Mouse (Mus musculus) kidney, embryonic 15.5 days (tissue): Measurements from ENCODE around the gene Gcc1. TPM values are rescaled to one million over a fixed set of nuclear protein-coding genes. Genes with fewer than 3 reads are reported as not detected.

Experiments
- ATAC-seq: fragments of 200-750 bp; cut with Nextera tagmentation; replicated peaks from 2 replicates; pipeline ENCODE4 v1.8.0; 2017; ENCODE audit warnings: moderate TSS enrichment; ENCODE audit not compliant: low FRiP score
- H3K27ac ChIP-seq: fragments of 300-500 bp; sonication (generic); 2 replicates; pipeline ENCODE4 v1.5.1; 2015; ENCODE audit warnings: mild to moderate bottlenecking, inconsistent platforms
- H3K27me3 ChIP-seq: fragments of 300-500 bp; sonication (generic); 2 replicates; pipeline ENCODE4 v1.6.1; 2015; ENCODE audit warnings: inconsistent platforms
- H3K36me3 ChIP-seq: fragments of 300-500 bp; sonication (generic); 2 replicates; pipeline ENCODE4 v1.6.1; 2015; ENCODE audit warnings: inconsistent platforms
- H3K4me1 ChIP-seq: fragments of 300-500 bp; sonication (generic); 2 replicates; pipeline ENCODE4 v1.6.1; 2015; ENCODE audit warnings: inconsistent platforms
- H3K4me2 ChIP-seq: fragments of 300-500 bp; sonication (generic); 2 replicates; pipeline ENCODE4 v1.6.1; 2015; ENCODE audit warnings: moderate library complexity, mild to moderate bottlenecking, inconsistent platforms
- H3K4me3 ChIP-seq: fragments of 300-500 bp; sonication (generic); replicated peaks from 2 replicates; pipeline ENCODE4 v1.5.1; 2015; ENCODE audit warnings: mild to moderate bottlenecking, inconsistent platforms
- H3K9ac ChIP-seq: fragments of 300-500 bp; sonication (generic); 2 replicates; pipeline ENCODE4 v1.6.1; 2015; ENCODE audit warnings: mild to moderate bottlenecking, inconsistent platforms
- H3K9me3 ChIP-seq: fragments of 300-500 bp; sonication (generic); replicated peaks from 2 replicates; pipeline ENCODE4 v1.6.1; 2016; ENCODE audit warnings: inconsistent platforms
- WGBS: fragments of 180-500 bp; shearing (Covaris S2); methylation state at CpG from one replicate; pipeline ENCODE4 v1.1.7; 2015; ENCODE audit warnings: mixed read lengths; 5-methylcytosine and 5-hydroxymethylcytosine counted together
- polyA plus RNA-seq: library from polyadenylated mRNA; unstranded; fragments of >200 nt; fragmentation: Nextera tagmentation; extraction: Ambion mirVana; gene quantifications from 2 replicates; pipeline ENCODE4 v1.2.1, GENCODE M21; 2015

Gene Gcc1
- polyA plus RNA-seq = 10.7 and 11.3 TPM in 2 replicates

- no peak within 1 kb of the TSS for H3K4me3 ChIP-seq
- ATAC-seq = no peak
- no peak within 1 kb of the TSS for H3K9ac ChIP-seq
- no peaks in the 10 kb centered on the region for H3K27me3 ChIP-seq
- H3K4me2 ChIP-seq = no peak within 1 kb of the TSS
- H3K4me1 ChIP-seq = peaks cover 10% of the 10 kb centered on the region
- WGBS = 94% methylated on average over 3 of the region's 3 CpGs
- H3K9me3 ChIP-seq = no peaks in the 10 kb centered on the region
- H3K27ac ChIP-seq = no peak within 1 kb of the TSS
- peaks cover 22% of the 10 kb centered on the region for H3K36me3 ChIP-seq
Observed at GRCm38 (mm10) chr6:28428290-28428689, at the start of gene Gcc1. Gcc1 (minus strand) TSS chr6:28428390.

- Histone ChIP-seq H3K4me1 (peaks cover 6% of the 10 kb centered on the region; the same call in 1 of the 2 replicates), H3K27me3 (no peaks in the 10 kb centered on the region), H3K9ac (no peak within 1 kb of the TSS), H3K4me3 (no peak within 1 kb of the TSS), H3K4me2 (no peak within 1 kb of the TSS), H3K36me3 (no peaks in the 10 kb centered on the region), H3K9me3 (no peaks in the 10 kb centered on the region), H3K27ac (no peak within 1 kb of the TSS)
- 81% methylated on average over 5 of the region's 5 CpGs for WGBS
- ATAC-seq = no peak
Observed at GRCm38 (mm10) chr6:28474839-28475238, 46.6 kb upstream of the Gcc1 start, which contains the start of gene Snd1. Snd1 (plus strand) TSS chr6:28475139.

- no peak overlapping the region for H3K4me2 ChIP-seq
- peaks cover 6% of the 10 kb centered on the region; the same call in 1 of the 2 replicates for H3K4me1 ChIP-seq
- no peaks in the 10 kb centered on the region for H3K36me3 ChIP-seq
- H3K27me3 ChIP-seq = no peaks in the 10 kb centered on the region
- H3K9ac ChIP-seq = no peak overlapping the region
- no peak overlapping the region for H3K4me3 ChIP-seq
- H3K9me3 ChIP-seq = no peaks in the 10 kb centered on the region
- H3K27ac ChIP-seq = no peak overlapping the region
- WGBS = 87% methylated on average over 4 of the region's 4 CpGs
- ATAC-seq = no peak
Observed at GRCm38 (mm10) chr6:28474211-28474610, 46.0 kb upstream of the Gcc1 start.

- no peak overlapping the region for H3K9ac ChIP-seq
- 87% methylated on average over 9 of the region's 9 CpGs for WGBS
- H3K27ac ChIP-seq = no peak overlapping the region
- 0 out of 2 replicates have a peak, but pooled peaks cover 3% of the 10 kb centered on the region for H3K4me1 ChIP-seq
- H3K4me2 ChIP-seq = no peak overlapping the region
- H3K4me3 ChIP-seq = no peak overlapping the region
- H3K27me3 ChIP-seq = no peaks in the 10 kb centered on the region
- no peaks in the 10 kb centered on the region for H3K36me3 ChIP-seq
- no peaks in the 10 kb centered on the region for H3K9me3 ChIP-seq
- no peak for ATAC-seq
Observed at GRCm38 (mm10) chr6:28471284-28472035, 43.3 kb upstream of the Gcc1 start.

GRCm38 (mm10) chr6:28470621-28471020 is 42.4 kb upstream of the Gcc1 start:
- H3K27ac ChIP-seq = no peak overlapping the region
- H3K4me3 ChIP-seq = no peak overlapping the region
- WGBS = 77% methylated on average over 5 of the region's 5 CpGs
- H3K36me3 ChIP-seq = no peaks in the 10 kb centered on the region
- 0 out of 2 replicates have a peak, but pooled peaks cover 3% of the 10 kb centered on the region for H3K4me1 ChIP-seq
- no peak overlapping the region for H3K9ac ChIP-seq
- H3K27me3 ChIP-seq = no peaks in the 10 kb centered on the region
- H3K9me3 ChIP-seq = no peaks in the 10 kb centered on the region
- no peak for ATAC-seq
- no peak overlapping the region for H3K4me2 ChIP-seq

- Histone ChIP-seq H3K4me2 (no peak overlapping the region), H3K4me1 (0 out of 2 replicates have a peak, but pooled peaks cover 3% of the 10 kb centered on the region), H3K9me3 (no peaks in the 10 kb centered on the region), H3K9ac (no peak overlapping the region), H3K27me3 (no peaks in the 10 kb centered on the region), H3K4me3 (no peak overlapping the region), H3K27ac (no peak overlapping the region), H3K36me3 (no peaks in the 10 kb centered on the region)
- WGBS = 49% methylated on average over 4 of the region's 4 CpGs
- ATAC-seq = no peak
Observed at GRCm38 (mm10) chr6:28470017-28470602, 41.9 kb upstream of the Gcc1 start.

- no peak overlapping the region for H3K4me2 ChIP-seq
- no peak for ATAC-seq
- 8% methylated on average over 6 of the region's 6 CpGs for WGBS
Observed at GRCm38 (mm10) chr6:28464630-28465029, 36.4 kb upstream of the Gcc1 start.

GRCm38 (mm10) chr6:28460534-28460933 is 32.3 kb upstream of the Gcc1 start:
- 5% methylated on average over 5 of the region's 5 CpGs for WGBS
- Histone ChIP-seq H3K27me3 (peaks cover 6% of the 10 kb centered on the region; the same call in 1 of the 2 replicates), H3K27ac (no peak overlapping the region), H3K36me3 (no peaks in the 10 kb centered on the region), H3K4me2 (no peak overlapping the region), H3K9ac (no peak overlapping the region), H3K4me1 (peaks cover 4% of the 10 kb centered on the region; the same call in 1 of the 2 replicates), H3K4me3 (no peak overlapping the region), H3K9me3 (no peaks in the 10 kb centered on the region)
- no peak for ATAC-seq

More at GRCm38 (mm10) chr6:28464630-28465029, 36.4 kb upstream of the Gcc1 start:
- Histone ChIP-seq H3K4me3 (no peak overlapping the region), H3K9me3 (no peaks in the 10 kb centered on the region), H3K9ac (no peak overlapping the region), H3K4me1 (peaks cover 4% of the 10 kb centered on the region; the same call in 1 of the 2 replicates), H3K27ac (no peak overlapping the region), H3K36me3 (no peaks in the 10 kb centered on the region), H3K27me3 (no peaks in the 10 kb centered on the region)

- Histone ChIP-seq H3K4me3 (no peak overlapping the region), H3K4me2 (no peak overlapping the region), H3K36me3 (no peaks in the 10 kb centered on the region), H3K9me3 (no peaks in the 10 kb centered on the region), H3K9ac (no peak overlapping the region), H3K4me1 (no peaks in the 10 kb centered on the region; the same call in 1 of the 2 replicates), H3K27me3 (peaks cover 11% of the 10 kb centered on the region), H3K27ac (no peak overlapping the region)
- no peak for ATAC-seq
Observed at GRCm38 (mm10) chr6:28459221-28459668, 31.1 kb upstream of the Gcc1 start.

GRCm38 (mm10) chr6:28450977-28451376 is 22.8 kb upstream of the Gcc1 start:
- Histone ChIP-seq H3K9ac (no peak overlapping the region), H3K4me3 (no peak overlapping the region), H3K27ac (no peak overlapping the region), H3K36me3 (no peaks in the 10 kb centered on the region), H3K27me3 (peaks cover 59% of the 10 kb centered on the region), H3K4me1 (no peaks in the 10 kb centered on the region), H3K9me3 (no peaks in the 10 kb centered on the region), H3K4me2 (no peak overlapping the region)
- no peak for ATAC-seq
- WGBS = under 1% methylated on average over 12 of the region's 12 CpGs

- Histone ChIP-seq H3K4me3 (no peak overlapping the region), H3K4me1 (no peaks in the 10 kb centered on the region), H3K36me3 (no peaks in the 10 kb centered on the region), H3K9me3 (no peaks in the 10 kb centered on the region), H3K9ac (no peak overlapping the region), H3K27me3 (peaks cover 54% of the 10 kb centered on the region), H3K27ac (no peak overlapping the region), H3K4me2 (no peak overlapping the region)
- WGBS = 16% methylated on average over 5 of the region's 5 CpGs
- ATAC-seq = no peak
Observed at GRCm38 (mm10) chr6:28450481-28450880, 22.3 kb upstream of the Gcc1 start.

- H3K4me1 ChIP-seq = no peaks in the 10 kb centered on the region
- no peak for ATAC-seq
- no peak within 1 kb of the TSS for H3K27ac ChIP-seq
- H3K9me3 ChIP-seq = no peaks in the 10 kb centered on the region
- 75% methylated on average over 2 of the region's 2 CpGs for WGBS
- H3K27me3 ChIP-seq = peaks cover 49% of the 10 kb centered on the region
- H3K36me3 ChIP-seq = no peaks in the 10 kb centered on the region
- no peak within 1 kb of the TSS for H3K4me3 ChIP-seq
- H3K4me2 ChIP-seq = no peak within 1 kb of the TSS
- H3K9ac ChIP-seq = no peak within 1 kb of the TSS
Observed at GRCm38 (mm10) chr6:28449253-28449652, 21.1 kb upstream of the Gcc1 start, which contains the start of gene Pax4. Pax4 (minus strand) TSS chr6:28449353.
